Mouse (Mus musculus): Measurements from ENCODE around the gene Rassf3.

Gene Rassf3

GRCm38 (mm10) chr10:121476190-121476967 is at the start of gene Rassf3:
Gene Rassf3 (minus strand): TSS chr10:121476347.
- peak; percentile 96 for DNase-seq (ENCODE audit: low spot score)

- no peak for DNase-seq (ENCODE audit: low spot score)
Observed at GRCm38 (mm10) chr10:121520923-121521585, 44.9 kb upstream of the Rassf3 start.

- DNase-seq (ENCODE audit: low spot score) = no peak
Observed at GRCm38 (mm10) chr10:121519710-121520109, 43.6 kb upstream of the Rassf3 start.

DNA sequence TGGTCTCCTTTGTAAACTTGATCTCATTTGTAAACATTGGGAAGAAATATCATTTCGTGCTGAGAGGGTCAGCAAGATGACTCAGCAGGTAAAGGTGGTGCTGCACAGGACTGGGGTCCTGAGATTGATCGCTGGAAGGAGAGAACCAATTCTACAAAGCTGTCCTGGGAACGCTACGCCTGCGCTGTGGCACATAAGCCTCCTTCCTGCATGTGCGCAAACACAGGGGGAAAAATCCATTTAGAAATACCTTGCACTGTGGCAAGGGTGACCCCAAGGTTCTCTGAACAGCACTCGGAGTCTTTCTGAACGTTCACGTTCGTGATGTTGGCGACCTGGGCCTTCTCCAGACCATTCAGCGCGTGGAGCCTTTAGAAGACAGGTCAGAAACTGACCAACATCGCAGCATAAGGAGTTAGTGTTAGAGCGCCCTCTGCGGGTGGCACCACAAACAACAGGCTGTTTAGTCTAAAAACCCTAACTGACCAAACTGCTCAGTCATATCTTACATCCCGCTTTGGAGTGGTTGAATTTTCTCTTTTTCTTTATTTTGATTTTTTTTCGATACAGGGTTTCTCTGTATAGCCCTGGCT is 40.0 kb upstream of the Rassf3 start:
- peak; percentile 80 for DNase-seq (ENCODE audit: low spot score)

- no peak for DNase-seq (ENCODE audit: low spot score)
Observed at GRCm38 (mm10) chr10:121509751-121510643, 33.9 kb upstream of the Rassf3 start.

DNA sequence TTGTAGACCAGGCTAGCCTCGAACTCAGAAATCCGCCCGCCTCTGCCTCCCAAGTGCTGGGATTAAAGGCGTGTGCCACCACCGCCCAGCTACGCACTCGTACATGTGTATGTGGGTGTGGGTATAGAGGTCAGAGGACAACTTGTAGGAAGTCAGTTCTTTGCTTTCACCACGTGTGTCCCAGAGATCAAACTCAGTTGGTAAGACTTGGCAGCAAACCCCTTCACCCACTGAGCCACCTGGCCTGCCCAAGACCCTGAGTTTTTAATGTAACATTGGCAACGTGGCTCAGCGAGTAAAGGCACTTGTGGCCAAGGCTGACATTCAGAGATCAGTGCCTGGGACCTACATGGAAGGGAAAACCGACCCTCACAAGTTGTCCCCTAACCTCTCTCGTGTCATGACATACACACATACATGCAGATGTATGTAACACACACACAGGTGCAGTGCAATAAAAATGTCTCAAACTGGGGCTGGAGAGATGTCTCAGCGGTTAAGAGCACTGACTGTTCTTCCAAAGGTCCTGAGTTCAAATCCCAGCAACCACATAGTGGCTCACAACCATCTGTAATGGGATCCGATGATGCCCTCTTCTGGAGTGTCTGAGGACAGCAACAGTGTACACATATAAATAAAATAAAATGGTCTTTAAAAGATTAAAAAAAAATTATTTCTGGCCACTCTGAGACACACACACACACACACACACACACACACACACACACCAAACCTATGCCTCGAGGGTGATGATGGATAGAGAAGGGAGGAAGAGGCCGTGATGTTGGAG is 31.8 kb upstream of the Rassf3 start:
- no peak for DNase-seq (ENCODE audit: low spot score)

- peak; percentile 63 for DNase-seq (ENCODE audit: low spot score)
Observed at GRCm38 (mm10) chr10:121506731-121507583, 30.8 kb upstream of the Rassf3 start.

GRCm38 (mm10) chr10:121505929-121506328 is 29.8 kb upstream of the Rassf3 start:
- DNase-seq (ENCODE audit: low spot score) = no peak

GRCm38 (mm10) chr10:121504973-121505911 is 29.1 kb upstream of the Rassf3 start:
- peak; percentile 71 for DNase-seq (ENCODE audit: low spot score)

DNA sequence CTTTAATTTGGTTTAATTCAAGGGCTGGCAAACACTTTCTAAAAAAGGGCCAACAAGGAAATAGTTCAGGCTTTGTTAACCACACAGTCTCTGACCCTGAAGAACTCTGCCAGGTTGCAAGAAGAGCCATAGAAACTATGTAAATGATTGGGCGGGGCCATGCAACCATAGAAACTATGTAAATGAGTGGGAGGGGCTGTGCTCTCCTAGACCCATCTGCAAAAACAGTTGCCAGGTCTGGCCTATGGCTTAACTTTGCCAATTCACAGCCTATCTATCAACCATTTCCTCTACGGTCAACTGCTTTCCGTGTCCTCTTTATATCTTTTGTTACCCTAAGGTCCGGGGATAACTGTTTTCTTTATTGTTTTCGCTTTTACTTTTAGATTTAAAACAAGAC is 25.0 kb upstream of the Rassf3 start:
- DNase-seq (ENCODE audit: low spot score) = no peak

DNA sequence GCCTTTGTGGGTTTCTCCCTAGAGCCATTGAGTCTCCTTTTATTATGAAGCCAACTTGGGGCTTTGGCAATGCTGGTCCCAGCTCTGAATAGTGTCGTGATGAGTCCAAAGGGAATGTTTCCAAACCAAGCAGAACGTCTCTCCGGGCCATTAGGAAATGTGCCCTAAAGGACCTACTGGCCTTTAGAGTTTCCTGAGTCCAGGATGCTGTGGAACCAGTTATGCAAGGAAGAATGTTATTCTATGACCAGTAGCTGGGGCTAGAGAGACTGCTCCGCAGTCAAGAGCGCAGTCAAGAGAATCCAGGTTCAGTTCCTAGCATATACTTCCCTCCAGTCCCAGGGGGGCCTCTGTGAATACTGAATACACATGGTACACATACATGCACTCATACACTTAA is 23.9 kb upstream of the Rassf3 start:
- DNase-seq (ENCODE audit: low spot score) = no peak

DNA sequence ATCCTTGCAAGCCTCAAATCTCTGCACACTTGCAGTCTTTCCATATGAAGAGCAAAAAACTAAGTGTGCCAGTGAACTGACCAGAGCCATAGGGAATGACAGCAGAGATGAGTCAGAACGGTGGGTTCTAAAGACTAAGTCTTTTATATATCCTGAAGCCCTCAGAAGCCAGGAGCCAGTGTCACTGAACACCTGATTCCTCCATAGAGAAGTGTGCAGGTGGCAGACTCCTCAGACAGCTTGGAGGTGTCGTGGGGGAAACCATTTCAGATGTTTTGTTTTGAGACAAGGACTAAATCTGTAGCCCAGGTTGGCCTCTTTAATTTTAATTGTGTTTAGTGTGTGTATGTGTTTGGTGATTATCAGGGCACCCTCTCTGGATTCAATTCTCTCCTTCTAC is 22.9 kb upstream of the Rassf3 start:
- DNase-seq (ENCODE audit: low spot score) = no peak

DNA sequence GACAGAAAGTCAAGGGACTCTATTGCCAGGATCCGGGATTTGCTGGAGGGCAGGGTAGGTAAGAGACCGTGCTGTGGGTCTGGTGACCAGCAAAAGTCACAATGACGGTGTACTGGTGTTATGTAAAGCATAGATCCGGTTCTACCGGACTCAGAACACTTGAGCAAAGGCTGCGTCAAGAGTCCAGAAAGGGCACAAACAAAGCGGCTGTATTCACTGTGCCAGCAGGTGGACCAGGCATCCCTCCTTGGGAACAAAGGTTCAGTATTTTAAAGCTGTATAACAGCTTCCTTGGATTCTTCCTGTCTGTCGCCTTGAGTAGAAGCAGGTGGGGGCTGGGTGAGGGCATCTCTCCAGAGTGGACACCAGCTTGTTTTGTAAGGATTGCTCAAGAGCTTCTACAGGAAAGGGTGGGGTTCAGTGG is 22.3 kb upstream of the Rassf3 start:
- DNase-seq (ENCODE audit: low spot score) = no peak

GRCm38 (mm10) chr10:121497968-121498367 is 21.8 kb upstream of the Rassf3 start:
- no peak for DNase-seq (ENCODE audit: low spot score)

GRCm38 (mm10) chr10:121496616-121497015 is 20.5 kb upstream of the Rassf3 start:
- DNase-seq (ENCODE audit: low spot score) = no peak

- DNase-seq (ENCODE audit: low spot score) = no peak
Observed at GRCm38 (mm10) chr10:121494163-121494425, 17.9 kb upstream of the Rassf3 start.

GRCm38 (mm10) chr10:121493374-121494162 is 17.4 kb upstream of the Rassf3 start:
- DNase-seq (ENCODE audit: low spot score) = no peak

DNA sequence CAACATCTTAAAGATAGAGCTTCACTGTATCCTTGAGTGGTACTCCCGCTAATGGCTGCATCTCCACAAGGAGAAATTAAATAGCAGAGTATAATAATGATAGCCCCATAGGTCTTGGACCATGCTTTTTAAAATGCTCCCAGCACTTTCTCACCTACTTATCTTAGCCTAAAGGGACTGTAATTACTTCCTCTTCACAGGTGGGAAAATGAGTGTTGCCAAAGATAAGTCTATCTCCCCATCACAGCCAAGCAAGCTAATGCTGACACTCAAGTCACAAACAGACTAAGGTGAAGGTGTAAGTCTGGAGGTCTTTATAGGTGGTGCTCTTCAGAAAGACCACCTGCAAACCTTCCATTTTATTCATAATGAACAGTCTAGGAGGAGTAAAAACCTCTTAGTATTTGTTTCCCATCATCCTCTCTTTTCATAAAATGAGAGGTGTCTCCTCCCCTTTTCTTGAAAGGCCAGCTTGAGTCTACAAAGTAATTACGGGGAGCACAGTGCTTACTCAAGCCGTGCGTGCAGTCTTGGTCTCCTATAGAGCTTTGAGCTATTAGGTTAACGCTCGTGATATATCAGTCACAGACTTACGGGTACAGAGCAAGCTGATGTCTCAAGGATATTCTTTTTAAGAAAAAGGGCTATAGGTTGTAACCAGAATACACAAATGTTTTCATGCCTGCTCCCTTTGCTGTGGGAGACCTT is 16.6 kb upstream of the Rassf3 start:
- DNase-seq (ENCODE audit: low spot score) = no peak

All from ovary, postnatal 36 days (tissue).